Mouse (Mus musculus) thymus, postnatal 10 days (tissue): ENCODE measurements around the gene Ppp4c.
A peak's percentile ranks its signal among the peaks of the same experiment; 100 is the strongest.
"Not testable (repeated sequence)": the region's sequence is repeated elsewhere in the genome, so short reads cannot be mapped to it uniquely, and the experiment has no call there.

Experiments
- DNase-seq, 2 experiments: peaks; one replicate each; pipeline ENCODE4 v3.0.0; 2021; ENCODE audit warnings: low spot score in 2 of 2

Gene Ppp4c

DNA sequence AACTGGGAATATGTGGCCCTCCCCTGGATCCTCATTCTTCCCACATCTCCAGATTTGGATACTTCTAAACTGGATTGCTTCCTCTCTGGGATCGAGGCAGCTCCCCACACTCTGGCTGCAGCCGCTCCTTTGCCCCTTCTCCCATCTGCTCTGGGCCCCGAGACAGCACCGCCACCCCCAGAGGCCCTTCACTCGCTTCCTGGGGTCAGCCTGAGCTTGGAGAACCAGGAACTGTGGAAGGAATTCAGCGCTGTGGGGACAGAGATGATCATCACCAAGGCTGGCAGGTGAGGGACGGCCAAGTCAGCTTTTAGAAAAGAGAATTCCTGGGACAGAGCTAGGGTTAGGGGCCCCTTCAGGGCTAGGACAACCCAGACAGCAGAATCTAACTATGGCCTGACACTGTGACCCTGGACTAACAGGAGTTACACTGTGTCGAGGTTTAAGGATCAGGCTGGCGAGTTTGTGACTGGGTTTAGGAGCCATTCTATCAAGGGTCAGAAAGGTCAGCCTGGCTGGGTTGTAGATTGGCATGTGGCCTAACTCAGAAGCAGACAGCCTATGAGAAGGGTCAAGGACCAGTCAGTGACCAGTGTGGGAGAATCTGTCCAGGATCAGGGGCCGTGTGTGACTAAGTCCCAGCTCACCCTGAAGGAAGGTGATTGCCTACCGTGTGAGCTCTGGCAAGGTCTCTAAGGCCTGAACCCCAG, 10.5 kb downstream of the Ppp4c start:
- DNase-seq = no peak

DNA sequence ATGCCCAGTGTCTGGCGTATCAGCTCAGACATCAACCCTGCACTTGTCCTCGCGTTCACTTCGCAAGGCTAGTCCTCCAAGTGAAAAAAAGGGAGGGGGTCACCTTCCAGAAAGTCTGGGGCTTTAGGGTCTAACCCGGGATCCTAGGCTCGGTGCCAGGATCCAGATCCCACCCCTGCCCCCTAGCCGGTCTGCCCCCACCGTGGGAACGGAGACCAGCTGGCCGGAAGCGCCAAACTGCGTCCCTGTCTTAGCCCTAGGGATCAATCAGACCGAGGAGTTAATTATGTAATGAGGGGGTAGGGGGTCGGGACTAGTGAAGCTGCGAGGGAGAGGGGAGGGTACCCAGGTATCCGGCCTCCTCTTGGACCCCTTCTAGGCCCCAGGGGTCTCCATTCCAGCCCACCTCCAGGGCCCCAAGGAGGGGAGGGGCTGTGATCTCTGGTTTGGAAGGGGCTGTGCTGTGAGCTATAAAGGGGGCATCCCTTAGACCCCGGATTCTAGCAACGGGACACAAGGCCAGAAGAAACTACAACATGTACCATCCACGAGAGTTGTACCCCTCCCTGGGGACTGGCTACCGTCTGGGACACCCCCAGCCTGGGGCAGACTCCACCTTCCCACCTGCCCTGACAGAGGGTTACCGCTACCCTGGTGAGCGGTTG, 11.2 kb downstream of the Ppp4c start, which contains the start of gene Tbx6:
Gene Tbx6 (plus strand): TSS at position 513 of the 665 bp plus-strand sequence.
- peak in 1 of 2 experiments; percentile 31 for DNase-seq

DNA sequence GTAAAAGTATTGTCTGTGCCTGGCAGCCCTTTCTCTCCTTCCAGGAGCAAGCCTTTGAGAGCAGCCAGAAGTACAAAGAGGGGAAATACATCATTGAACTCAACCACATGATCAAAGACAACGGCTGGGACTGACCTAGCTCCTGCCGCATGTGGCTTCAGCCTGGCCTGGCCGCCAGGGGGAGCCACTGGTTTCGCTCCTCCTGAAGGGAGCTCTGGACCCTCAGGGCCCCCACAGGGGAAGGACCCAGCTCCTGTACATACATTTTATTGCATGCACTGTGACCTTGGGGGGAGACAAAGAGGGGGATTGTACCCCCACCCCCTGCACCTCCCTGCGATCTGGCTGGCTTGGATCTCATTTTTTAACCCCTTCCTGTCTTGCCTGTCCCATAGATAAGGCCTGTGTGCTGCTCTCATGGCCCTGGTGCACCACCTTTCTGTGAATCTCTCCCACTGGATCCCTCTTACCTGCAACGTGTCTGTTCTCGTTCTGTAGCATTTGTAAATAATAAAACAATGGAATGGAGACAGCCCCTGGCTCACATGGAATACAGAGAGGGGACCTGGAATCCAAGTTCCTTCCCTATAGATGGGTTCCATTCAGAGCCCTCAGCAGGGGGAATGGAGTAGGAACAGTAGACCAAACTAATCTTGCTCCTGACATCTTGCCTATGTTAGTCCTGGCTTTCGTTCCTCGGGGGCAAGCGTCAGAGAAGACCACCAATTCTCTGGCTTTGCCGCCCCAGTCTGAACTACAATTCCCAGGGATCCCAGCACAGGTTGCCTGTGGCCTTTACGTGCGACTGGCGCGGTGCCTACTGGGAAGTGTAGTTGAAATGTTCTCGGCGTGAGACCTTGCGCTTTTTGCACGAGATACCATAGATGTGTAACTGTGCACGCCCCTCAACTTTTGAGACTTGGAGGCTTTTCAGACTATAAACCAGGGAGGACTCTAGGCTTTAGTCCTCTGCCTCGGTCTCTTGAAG, 12.0 kb downstream of the Ppp4c start:
- peak; percentile 81 to 94 for DNase-seq

GRCm38 (mm10) chr7:126779101-126779500, 13.2 kb downstream of the Ppp4c start:
- not testable (repeated sequence) for DNase-seq

DNA sequence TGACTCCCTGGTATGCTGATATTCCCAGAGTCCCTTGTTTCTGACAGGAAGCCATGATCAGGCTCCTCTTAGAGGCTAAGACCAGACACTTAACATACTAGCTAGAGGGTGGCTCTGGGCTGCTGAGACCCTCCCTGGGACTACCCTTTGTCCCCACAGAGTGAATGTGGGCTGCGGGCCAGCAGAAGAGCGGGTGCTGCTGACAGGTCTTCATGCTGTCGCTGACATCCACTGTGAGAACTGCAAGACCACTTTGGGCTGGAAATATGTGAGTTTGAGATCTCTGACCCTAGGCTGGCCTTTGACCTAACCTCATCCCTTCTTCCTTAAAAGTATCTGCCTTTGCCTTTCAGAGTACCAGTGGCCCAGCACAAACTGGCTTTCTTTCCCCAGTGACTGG, 14.1 kb downstream of the Ppp4c start:
- DNase-seq = no peak

DNA sequence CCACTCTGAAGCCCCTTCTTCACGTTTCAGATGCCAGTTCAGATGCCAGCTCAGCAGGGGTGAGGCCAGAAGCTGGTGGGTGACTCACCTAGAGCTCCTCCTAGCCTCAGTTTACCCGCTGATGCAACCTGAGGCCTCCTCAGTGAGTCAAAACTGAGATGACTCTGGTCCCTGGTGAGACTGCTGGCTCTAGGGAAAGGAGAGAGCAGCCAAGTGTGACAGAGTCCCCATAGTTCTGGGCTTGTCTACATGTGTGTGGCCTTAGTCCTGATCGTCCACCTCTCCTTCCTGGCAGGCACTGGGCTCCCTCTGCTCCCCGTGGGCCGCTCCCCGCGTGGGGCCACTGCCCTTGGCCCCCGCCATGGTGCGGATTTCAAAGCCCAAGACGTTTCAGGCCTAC, 14.8 kb downstream of the Ppp4c start:
- DNase-seq = peak in 1 of 2 experiments; percentile 24

DNA sequence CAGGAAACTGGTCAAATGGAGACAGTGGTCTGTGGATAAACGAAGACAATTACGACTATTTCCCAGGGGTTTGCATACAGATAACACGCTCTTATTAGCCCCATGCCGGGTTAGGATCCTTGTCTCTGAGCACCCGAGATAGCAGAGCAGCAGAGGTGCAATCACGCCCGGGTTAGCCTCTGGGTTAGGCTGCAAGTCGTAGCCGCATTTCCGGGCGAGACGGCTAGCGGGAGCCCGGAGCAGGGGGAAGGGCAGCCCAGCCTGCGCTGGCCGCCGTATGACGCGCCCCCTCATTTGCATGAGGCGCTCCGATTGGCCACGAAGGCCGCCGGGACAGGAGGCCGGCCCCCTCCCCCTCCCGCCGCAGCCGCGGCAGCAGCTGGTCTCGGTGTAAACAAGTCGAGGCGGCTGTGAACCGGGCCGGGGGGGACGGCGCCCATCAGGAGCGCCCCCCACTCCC, 15.7 kb downstream of the Ppp4c start, which contains the start of gene Ypel3:
Gene Ypel3 (plus strand): TSS at position 358 of the 460 bp plus-strand sequence.
- peak; percentile 94 to 95 for DNase-seq

- DNase-seq = no peak
Observed at GRCm38 (mm10) chr7:126775978-126776234, 16.4 kb downstream of the Ppp4c start.

DNA sequence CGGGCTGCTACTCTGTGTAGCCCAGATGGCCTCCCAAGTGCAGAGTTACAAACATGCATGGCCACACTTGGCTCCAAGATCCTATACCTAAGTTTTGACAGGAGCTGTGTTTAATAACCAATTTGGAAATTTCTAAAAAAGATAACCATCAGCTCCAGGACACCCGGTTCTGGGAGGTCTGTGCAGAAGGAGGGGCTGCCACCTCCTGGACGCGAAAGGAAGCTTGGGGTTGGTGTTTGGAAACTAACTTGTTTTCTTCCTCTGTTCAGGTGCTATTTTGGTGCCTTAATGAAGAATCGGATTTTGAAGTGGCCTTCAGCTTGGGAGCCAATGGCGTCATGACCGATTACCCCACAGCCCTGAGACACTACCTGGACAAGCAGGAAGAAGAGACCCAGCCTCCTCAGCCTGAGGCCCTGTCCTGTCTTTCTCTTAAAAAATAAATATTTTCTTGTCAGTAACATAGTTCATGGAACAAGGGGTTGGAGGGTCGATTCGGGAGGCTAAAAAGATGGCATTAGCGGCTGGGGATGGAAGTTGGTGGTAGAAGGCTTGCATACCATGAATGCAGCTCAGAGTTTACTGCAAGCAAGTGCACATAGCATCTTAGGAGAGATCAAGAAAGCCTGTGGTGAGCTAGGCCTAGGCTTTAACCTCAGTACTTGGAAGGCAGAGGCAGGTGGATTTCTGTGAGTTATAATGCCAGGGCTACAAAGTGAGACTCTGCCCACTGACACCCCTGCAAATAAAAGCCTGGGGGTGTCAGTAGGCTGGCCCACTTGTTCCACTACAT, 16.9 kb downstream of the Ppp4c start:
- DNase-seq = no peak

DNA sequence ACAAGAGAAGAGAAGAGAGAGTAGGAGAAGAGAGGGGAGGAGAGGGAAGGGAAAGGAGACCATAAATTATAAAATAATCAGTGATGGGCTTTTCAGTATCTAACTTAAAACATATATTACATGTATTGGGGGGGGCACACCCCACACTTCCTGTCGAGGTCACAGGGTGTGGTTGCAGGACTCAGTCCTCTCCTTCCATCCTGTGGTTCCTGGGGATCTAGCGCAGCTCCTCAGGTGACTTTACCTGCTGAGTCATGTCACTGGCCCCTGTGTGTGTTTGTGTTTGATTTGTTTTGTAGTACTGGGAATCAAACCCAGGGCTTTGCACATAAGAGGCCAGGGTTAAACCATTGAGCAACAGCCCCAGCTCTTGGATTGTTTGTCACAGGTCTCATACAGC, 17.8 kb downstream of the Ppp4c start:
- no peak for DNase-seq

GRCm38 (mm10) chr7:126773351-126773750, 18.9 kb downstream of the Ppp4c start:
- no peak for DNase-seq

DNA sequence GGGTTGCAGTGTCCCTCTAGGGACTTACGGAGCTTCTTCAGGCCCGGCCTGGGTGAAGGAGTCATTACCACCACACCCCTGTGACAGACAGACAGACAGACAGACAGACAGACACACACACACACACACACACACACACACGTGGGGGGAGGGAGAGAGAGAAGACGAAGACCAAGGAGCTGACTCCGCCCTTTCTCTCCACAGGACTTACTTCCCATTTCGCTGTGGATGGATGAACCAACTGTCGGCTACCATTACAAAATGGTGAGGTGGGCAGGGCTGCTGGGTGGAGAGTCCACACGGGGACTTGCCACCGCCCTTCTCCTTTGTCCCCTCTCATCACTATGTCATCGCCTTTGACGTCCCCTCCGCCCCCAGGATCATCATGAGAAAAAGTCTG, 21.5 kb downstream of the Ppp4c start:
- DNase-seq = no peak

DNA sequence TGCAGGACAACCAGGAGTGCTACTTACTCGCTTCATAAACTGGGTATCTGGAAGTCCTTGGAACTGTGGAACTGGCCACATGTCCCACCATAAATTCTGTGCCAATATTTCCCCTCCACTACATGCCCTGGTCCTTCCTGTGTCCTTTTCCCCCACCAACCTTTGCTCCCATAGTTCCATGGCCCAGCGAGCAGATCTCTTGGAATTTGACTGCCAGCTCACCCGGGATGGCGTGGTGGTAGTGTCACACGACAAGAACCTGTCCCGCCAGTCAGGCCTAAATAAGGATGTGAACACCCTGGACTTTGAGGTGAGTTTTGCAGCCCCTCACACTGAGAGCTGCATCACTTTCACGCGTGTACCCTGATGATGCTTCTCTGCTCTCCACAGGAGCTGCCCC, 25.3 kb downstream of the Ppp4c start:
- DNase-seq = no peak

GRCm38 (mm10) chr7:126766201-126766600, 26.1 kb downstream of the Ppp4c start, which contains the start of gene Gdpd3:
TSS of gene Gdpd3 (plus strand) at chr7:126766334.
- DNase-seq = no peak

- DNase-seq = no peak
Observed at GRCm38 (mm10) chr7:126765540-126765939, 26.8 kb downstream of the Ppp4c start.

GRCm38 (mm10) chr7:126762471-126763008, 29.8 kb downstream of the Ppp4c start:
- DNase-seq = no peak

DNA sequence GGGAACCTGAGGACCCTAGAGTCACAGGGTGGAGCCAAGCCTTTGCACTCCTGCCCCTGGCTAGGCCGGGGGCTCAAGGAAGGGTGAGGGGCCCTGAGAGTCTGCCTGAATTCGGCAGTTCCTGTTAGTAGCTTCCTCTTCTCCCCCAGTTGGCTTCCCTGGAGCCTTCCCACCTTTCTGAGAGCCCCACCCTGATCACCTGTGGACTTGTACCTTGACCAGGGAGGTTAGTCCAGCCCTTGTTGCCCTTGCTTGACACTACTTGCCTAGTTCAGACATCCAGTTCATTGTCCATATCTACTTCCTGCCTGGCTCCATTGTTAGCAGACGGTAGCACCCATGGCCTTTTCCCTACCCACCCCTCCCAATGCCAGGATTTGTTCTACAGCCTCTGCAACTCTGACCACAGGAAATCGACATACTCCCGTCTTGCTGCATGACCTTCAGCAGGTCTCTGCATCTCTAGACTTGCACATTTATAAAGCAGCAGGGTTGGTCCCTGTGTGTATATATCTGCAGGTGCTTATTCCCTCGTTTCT, 30.7 kb downstream of the Ppp4c start:
- DNase-seq = no peak

GRCm38 (mm10) chr7:126760956-126761355, 31.3 kb downstream of the Ppp4c start:
- no peak for DNase-seq

DNA sequence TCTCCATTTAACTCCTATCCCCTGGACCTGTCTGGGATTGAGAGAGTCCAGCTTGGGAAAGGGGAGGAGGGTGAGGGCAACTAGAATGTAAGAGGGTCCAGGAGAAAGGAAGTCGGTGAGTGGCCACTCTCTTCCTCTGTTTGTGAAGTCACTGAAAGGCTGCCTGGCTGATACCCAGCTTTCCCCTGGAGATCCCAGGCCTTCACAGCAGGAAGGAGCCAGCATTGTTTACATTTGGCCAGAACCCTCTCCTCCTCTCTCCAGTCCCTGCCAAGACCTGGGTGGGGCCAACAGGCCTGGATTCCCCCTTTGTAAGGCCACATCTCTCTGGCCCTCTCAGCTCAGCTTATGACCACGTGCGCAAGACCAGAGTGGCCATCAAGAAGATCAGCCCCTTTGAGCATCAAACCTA, 31.9 kb downstream of the Ppp4c start:
- no peak for DNase-seq

DNA sequence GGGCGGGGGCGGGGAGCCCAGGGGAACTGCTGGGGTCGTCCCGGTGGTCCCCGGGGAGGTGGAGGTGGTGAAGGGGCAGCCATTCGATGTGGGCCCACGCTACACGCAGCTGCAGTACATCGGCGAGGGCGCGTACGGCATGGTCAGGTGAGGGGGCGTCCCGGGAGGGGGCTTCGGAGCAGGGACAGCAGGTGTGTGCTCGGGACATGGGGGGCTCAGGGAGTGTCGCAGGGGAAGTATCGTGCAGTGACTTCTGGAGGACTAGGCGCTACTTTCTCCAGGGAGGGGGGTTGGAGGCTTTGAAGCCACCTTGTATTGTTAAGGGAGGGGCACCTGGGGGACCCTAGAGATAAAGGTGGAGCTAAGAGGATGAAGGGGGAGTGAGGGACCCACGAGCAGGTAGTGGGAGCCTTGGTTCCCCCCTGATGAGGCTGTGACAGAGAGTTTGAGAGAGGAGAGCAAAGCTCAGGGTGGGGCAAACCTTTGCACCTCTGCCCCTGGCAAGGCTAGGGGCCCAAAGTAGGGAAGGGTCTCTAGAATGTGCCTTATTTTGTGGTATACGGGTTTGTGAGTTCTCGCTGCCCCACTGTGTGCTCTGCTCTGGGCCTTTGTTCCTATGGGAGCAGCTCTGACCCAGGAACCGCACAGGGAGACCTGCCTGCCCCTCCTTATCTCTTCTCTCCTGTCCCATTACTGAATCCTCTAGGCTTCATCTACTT, 32.5 kb downstream of the Ppp4c start:
- peak in 1 of 2 experiments; percentile 68 for DNase-seq
